Mouse (Mus musculus): ENCODE data around the gene Cldn9.

DNA sequence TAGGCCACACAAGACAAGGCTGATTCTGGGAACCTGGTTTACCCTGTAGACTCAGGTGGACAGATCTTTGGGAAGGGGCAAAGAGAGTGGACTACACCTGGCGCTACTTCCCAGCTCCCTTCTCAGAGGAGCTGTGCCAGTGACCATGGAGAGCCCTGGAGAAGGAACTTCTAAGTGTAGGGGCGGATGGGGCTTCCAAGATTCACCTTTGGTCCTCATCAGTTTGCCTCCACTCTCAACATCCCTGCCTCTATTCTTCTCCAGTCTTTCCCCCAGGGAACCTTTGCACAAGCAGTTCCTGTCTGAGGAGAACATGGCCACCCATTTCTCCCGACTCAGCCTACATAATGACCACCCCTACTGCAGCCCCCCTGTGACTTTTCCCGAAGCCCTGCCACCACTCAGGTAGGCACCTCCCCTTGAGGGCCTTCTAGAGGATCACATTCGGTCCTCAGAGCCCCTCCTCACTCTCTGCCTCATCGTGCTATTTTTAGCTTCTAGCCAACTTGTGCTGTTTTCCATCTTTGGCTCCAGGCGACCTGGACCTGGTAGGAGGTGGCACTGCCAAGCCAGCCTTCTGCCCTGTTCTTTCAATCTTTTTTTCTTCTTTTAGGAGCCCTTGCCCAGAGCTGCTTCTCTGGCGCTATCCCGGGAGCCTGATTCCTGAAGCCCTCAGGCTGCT lies 9.4 kb downstream of the Cldn9 start:
- TF ChIP-seq CTCF (IDR thresholded peaks at IDR 0.05; ENCODE audit: borderline replicate concordance, insufficient read depth, low read depth, low read length) (no peak), POLR2A (IDR thresholded peaks at IDR 0.05; ENCODE audit: borderline replicate concordance, insufficient read depth, low read length) (no peak)

Measured in cerebellum, adult 2 months (tissue).